Mouse (Mus musculus): ENCODE results near the gene Tmem176a. TPM values are rescaled to one million over a fixed set of nuclear protein-coding genes. Genes with fewer than 3 reads are reported as not detected.
"Not testable (repeated sequence)": the region's sequence is repeated elsewhere in the genome, so short reads cannot be mapped to it uniquely, and the experiment has no call there.

Gene Tmem176a
- total and polyA plus RNA-seq, 3 experiments, result not detected

DNA sequence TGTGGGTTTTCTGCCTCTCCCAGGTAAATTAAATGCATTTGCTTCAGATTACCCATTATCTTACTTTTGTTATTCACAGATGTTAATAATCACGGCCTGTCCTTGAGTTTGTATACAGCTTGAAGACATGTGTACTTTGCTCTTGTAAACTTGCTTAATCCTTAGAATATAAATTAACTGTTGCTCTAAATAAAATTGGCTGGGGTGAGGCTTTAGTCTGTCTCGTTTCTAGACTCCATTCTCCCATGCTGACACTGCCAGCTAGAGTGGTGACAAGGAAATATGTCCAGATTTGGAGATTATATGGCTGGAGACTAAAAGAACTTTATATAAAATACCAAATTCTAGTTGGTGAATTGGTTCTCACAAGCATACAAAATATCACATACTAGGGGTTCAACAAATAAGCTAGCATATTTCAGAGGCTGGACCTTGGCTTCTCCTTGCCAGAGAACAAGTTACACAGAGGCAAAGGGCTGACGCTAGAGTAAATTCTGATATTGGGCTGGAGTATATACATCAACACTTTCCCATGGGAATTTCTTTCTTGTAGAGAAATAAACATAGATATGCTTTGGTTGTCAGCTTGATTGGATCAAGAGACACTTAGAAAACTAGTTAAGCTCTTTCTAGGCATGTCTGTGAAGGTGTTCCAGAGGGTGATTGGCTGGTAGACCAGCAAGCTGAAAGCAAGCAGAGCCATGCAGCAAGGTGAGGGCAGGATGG is 31.1 kb upstream of the Tmem176a start:
- TF ChIP-seq CTCF (IDR thresholded peaks at IDR 0.05; ENCODE audit: low read depth, low read length) (no peak), GATA1 (IDR thresholded peaks at IDR 0.05; ENCODE audit: borderline replicate concordance, low read length) (no peak), TAL1 (conservative IDR thresholded peaks at IDR 0.05; ENCODE audit: low read depth, low read length) (no peak), POLR2AphosphoS5 (IDR thresholded peaks at IDR 0.05; ENCODE audit: insufficient replicate concordance, low read depth, low read length) (no peak), GATA2 (IDR thresholded peaks at IDR 0.05; ENCODE audit: borderline replicate concordance, low read depth, low read length) (no peak)
- 0 out of 2 replicates have a peak, but pooled peaks cover 4% of the 10 kb centered on the region for H3K9me3 ChIP-seq (replicated peaks)
- no peak overlapping the region for H3K4me3 ChIP-seq (ENCODE audit: low read depth, low read length)
- H3K27me3 ChIP-seq (ENCODE audit: insufficient read depth, low read length), result peaks cover 3% of the 10 kb centered on the region; the same call in 1 of the 2 replicates
- no peaks in the 10 kb centered on the region for H3K36me3 ChIP-seq (replicated peaks)
- no peak for ATAC-seq (ENCODE audit: extremely low read depth, insufficient number of reproducible peaks, low FRiP score, poor library complexity, severe bottlenecking)
- DNase-seq (ENCODE audit: low spot score), result no peak
- H3K4me1 ChIP-seq (ENCODE audit: insufficient read depth, low read depth, low read length), result no peaks in the 10 kb centered on the region

DNA sequence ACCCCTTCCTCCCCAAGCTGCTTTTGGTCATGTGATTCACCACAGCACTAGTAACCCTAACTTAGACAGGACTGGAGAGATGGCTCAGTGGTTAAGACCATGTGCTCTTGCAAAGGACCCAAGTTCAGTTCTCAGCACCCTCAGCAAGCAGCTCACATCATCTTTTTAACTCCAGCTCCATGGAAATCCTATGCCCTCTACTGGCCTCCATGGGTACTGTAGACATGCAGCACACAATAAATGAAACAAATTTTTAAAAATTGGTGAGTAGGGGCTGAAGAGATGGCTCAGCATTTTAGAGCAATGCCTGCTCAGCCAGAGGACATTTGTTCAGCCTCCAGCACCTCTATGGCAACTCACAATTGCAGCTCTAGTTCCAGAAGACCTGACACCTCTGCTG is 25.7 kb upstream of the Tmem176a start:
- no peak for DNase-seq (ENCODE audit: low spot score)
- H3K27me3 ChIP-seq (ENCODE audit: insufficient read depth, low read length), result peaks cover 2% of the 10 kb centered on the region

DNA sequence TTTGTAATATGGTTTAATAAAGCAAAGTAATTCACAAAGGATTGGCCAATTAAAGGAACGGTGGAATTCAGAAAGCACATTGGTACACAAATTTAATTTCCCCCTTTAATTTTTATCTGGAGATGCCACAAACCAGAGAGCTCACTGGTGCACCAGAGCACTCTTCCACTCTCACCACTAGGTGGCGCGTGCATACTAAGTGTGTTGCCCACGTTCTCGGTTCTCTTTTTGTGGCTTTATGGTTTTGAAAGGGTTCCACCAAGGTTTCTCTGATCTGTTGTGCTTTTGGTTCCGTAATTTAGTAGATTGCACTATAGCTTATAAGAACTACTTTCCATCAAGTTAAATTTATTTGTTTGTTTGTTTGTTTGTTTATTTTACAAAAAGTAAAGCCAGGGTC is 22.9 kb upstream of the Tmem176a start:
- H3K4me1 ChIP-seq (ENCODE audit: insufficient read depth, low read depth, low read length), result no peaks in the 10 kb centered on the region
- no peaks in the 10 kb centered on the region for H3K36me3 ChIP-seq (replicated peaks)
- no peak overlapping the region for H3K4me3 ChIP-seq (ENCODE audit: low read depth, low read length)
- ATAC-seq (ENCODE audit: extremely low read depth, insufficient number of reproducible peaks, low FRiP score, poor library complexity, severe bottlenecking) (no peak), DNase-seq (ENCODE audit: low spot score) (peak; percentile 27)
- H3K9me3 ChIP-seq (replicated peaks), result no peaks in the 10 kb centered on the region
- TF ChIP-seq CTCF (IDR thresholded peaks at IDR 0.05; ENCODE audit: low read depth, low read length) (peak; percentile 81), POLR2AphosphoS5 (IDR thresholded peaks at IDR 0.05; ENCODE audit: insufficient replicate concordance, low read depth, low read length) (no peak), GATA1 (IDR thresholded peaks at IDR 0.05; ENCODE audit: borderline replicate concordance, low read length) (no peak), GATA2 (IDR thresholded peaks at IDR 0.05; ENCODE audit: borderline replicate concordance, low read depth, low read length) (no peak)
- H3K27me3 ChIP-seq (ENCODE audit: insufficient read depth, low read length), result no peaks in the 10 kb centered on the region; the same call in 1 of the 2 replicates

More for the DNA sequence above, 25.7 kb upstream of the Tmem176a start:
- Histone ChIP-seq H3K4me3 (ENCODE audit: low read depth, low read length) (no peak overlapping the region), H3K4me1 (ENCODE audit: insufficient read depth, low read depth, low read length) (no peaks in the 10 kb centered on the region), H3K9me3 (replicated peaks) (no peaks in the 10 kb centered on the region), H3K36me3 (replicated peaks) (no peaks in the 10 kb centered on the region)
- no peak for ATAC-seq (ENCODE audit: extremely low read depth, insufficient number of reproducible peaks, low FRiP score, poor library complexity, severe bottlenecking)
- TF ChIP-seq GATA1 (IDR thresholded peaks at IDR 0.05; ENCODE audit: borderline replicate concordance, low read length), result no peak

DNA sequence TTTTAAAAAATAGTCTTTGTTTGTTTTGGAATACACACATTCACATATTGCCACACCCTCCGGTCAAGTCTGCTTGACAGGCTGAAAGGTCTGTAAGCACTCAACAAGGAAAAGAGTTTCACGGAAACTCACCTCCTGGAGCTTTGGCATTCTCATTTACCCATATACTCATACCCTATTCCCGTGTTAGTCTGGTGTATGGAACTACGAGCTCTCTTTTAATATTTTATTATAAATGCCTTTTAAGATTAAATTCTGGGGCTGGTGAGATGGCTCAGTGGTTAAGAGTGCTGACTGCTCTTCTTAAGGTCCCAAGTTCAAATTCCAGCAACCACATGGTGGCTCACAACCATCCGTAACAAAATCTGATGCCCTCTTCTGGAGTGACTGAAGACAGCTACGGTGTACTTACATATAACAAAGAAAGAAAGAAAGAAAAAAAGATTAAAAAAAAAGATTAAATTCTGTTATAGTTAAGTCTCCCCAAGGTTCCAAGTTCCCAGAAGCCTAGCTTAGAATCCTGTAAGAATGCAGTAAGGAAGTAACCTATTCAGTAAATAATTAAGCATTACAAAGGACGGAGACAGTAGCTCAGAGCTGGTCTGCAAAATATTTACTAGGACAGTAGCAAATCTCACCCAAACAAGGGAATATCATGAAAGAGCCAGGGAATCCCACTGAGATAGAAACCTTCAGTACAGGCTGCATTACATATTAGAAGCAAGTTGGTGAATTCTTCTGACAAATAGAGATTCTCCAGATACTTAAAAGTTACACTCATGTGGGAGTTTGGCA is 18.5 kb upstream of the Tmem176a start:
- H3K4me3 ChIP-seq (ENCODE audit: low read depth, low read length); DNase-seq (ENCODE audit: low spot score); ATAC-seq (ENCODE audit: extremely low read depth, insufficient number of reproducible peaks, low FRiP score, poor library complexity, severe bottlenecking); H3K27me3 ChIP-seq (ENCODE audit: insufficient read depth, low read length); H3K9me3 ChIP-seq (replicated peaks); H3K4me1 ChIP-seq (ENCODE audit: insufficient read depth, low read depth, low read length); H3K36me3 ChIP-seq (replicated peaks): not testable (repeated sequence)

DNA sequence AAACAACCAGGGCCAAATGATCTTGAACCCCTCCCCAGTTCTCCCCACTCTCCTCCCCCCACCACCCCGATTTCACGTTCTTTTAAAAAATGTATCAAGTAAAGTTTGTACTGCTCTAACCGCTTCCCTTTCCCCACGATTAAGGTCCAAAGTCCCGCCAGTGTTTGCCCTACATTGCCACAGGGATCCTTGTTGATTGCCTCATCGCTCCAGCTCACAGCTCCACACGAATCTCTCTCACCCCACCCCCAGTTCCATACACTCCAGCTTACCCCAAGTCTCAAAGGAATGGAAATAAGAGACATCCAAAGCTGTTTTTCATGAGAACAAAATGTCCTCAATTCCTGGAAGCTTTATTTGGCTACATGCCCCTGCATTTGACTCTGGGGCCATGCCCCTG is 15.7 kb upstream of the Tmem176a start:
- Histone ChIP-seq H3K4me1 (ENCODE audit: insufficient read depth, low read depth, low read length) (no peaks in the 10 kb centered on the region), H3K27me3 (ENCODE audit: insufficient read depth, low read length) (no peaks in the 10 kb centered on the region), H3K4me3 (ENCODE audit: low read depth, low read length) (no peak overlapping the region), H3K36me3 (replicated peaks) (no peaks in the 10 kb centered on the region), H3K9me3 (replicated peaks) (no peaks in the 10 kb centered on the region)
- DNase-seq (ENCODE audit: low spot score), result no peak
- TF ChIP-seq GATA2 (IDR thresholded peaks at IDR 0.05; ENCODE audit: borderline replicate concordance, low read depth, low read length) (no peak), POLR2AphosphoS5 (IDR thresholded peaks at IDR 0.05; ENCODE audit: insufficient replicate concordance, low read depth, low read length) (no peak), CTCF (IDR thresholded peaks at IDR 0.05; ENCODE audit: low read depth, low read length) (no peak), TAL1 (conservative IDR thresholded peaks at IDR 0.05; ENCODE audit: low read depth, low read length) (no peak), GATA1 (IDR thresholded peaks at IDR 0.05; ENCODE audit: borderline replicate concordance, low read length) (no peak)
- no peak for ATAC-seq (ENCODE audit: extremely low read depth, insufficient number of reproducible peaks, low FRiP score, poor library complexity, severe bottlenecking)

DNA sequence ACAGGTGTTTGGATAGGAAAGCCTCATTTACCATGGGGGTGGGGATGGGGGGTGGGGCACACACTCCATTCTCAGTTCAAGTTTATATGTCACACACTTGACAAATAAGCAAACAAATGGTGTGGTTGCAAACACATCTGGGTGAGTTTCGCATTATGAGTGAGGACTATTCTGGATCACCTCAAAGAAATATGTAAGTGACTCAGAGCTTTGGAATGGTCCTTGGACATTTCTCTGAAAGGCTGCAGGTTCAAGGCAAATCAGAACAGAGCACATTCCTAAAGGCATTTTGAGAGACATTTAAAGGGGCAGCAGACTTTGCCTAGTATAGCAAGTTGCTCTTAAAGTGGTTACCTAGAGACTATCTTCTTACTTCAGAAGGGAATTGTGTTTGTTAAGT is 11.7 kb upstream of the Tmem176a start:
- TF ChIP-seq GATA1 (IDR thresholded peaks at IDR 0.05; ENCODE audit: borderline replicate concordance, low read length) (no peak), CTCF (IDR thresholded peaks at IDR 0.05; ENCODE audit: low read depth, low read length) (no peak), GATA2 (IDR thresholded peaks at IDR 0.05; ENCODE audit: borderline replicate concordance, low read depth, low read length) (no peak), TAL1 (conservative IDR thresholded peaks at IDR 0.05; ENCODE audit: low read depth, low read length) (no peak), POLR2AphosphoS5 (IDR thresholded peaks at IDR 0.05; ENCODE audit: insufficient replicate concordance, low read depth, low read length) (no peak)
- Histone ChIP-seq H3K27me3 (ENCODE audit: insufficient read depth, low read length) (no peaks in the 10 kb centered on the region), H3K4me1 (ENCODE audit: insufficient read depth, low read depth, low read length) (no peaks in the 10 kb centered on the region), H3K36me3 (replicated peaks) (no peaks in the 10 kb centered on the region), H3K4me3 (ENCODE audit: low read depth, low read length) (no peak overlapping the region), H3K9me3 (replicated peaks) (no peaks in the 10 kb centered on the region)
- DNase-seq (ENCODE audit: low spot score), result no peak
- ATAC-seq (ENCODE audit: extremely low read depth, insufficient number of reproducible peaks, low FRiP score, poor library complexity, severe bottlenecking), result no peak

Data from G1E (cell line).